Mouse (Mus musculus) kidney, postnatal 36 days (tissue): Measurements from ENCODE around the gene Eya2.

ENCODE experiments used
- DNase-seq, 2 experiments: peaks; one replicate each; pipeline ENCODE4 v3.0.0; 2021 to 2022; ENCODE audit warnings: mixed read lengths in 2 of 2

Eya2 gene

GRCm38 (mm10) chr2:165594907-165595675 is at the start of gene Eya2:
Gene Eya2 (plus strand): TSS chr2:165595032.
- peak in 1 of 2 experiments; percentile 31 for DNase-seq

GRCm38 (mm10) chr2:165545687-165546086 is 49.1 kb upstream of the Eya2 start:
- no peak for DNase-seq

DNA sequence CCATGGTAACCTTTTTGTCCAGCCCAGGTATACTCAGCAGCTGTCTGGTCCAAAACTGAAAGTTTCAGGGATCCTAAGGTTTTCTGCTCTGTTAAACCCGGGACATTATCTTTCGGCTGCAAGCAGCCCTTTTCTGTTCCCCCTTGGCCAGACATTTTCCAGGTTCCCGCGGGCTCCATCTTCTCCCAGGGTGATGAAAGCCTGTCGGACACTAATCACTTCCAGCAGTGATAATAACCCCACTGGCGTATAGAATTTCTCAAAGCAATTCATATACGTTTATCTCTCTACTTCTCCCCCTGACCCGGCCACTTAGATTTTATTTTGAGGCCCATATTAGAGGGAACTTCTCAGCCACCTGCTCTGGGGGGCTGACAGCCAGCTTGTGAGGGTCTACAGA is 48.5 kb upstream of the Eya2 start:
- DNase-seq = no peak

GRCm38 (mm10) chr2:165547410-165547809 is 47.4 kb upstream of the Eya2 start:
- DNase-seq = peak; percentile 32 to 64

GRCm38 (mm10) chr2:165548627-165549026 is 46.2 kb upstream of the Eya2 start:
- DNase-seq = no peak

DNA sequence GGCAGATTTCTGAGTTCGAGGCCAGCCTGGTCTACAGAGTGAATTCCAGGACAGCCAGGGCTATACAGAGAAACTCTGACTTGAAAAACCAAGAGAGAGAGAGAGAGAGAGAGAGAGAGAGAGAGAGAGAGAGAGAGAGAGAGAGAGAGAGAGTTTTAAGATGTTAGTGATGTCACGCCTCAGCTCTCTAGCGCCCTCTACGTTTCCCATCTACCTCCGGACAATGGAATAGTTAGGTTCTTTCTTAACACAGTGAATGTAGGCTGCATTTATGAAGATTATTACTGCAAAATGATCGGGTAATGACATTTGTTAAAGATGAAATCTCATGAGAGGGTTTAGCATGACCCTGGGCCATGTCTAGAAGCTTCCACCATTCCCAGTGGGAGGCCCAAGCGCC is 44.4 kb upstream of the Eya2 start:
- DNase-seq = peak in 1 of 2 experiments; percentile 43

- DNase-seq = no peak
Measured at GRCm38 (mm10) chr2:165554066-165554465, 40.8 kb upstream of the Eya2 start.

GRCm38 (mm10) chr2:165557278-165557677 is 37.6 kb upstream of the Eya2 start:
- DNase-seq = no peak

DNA sequence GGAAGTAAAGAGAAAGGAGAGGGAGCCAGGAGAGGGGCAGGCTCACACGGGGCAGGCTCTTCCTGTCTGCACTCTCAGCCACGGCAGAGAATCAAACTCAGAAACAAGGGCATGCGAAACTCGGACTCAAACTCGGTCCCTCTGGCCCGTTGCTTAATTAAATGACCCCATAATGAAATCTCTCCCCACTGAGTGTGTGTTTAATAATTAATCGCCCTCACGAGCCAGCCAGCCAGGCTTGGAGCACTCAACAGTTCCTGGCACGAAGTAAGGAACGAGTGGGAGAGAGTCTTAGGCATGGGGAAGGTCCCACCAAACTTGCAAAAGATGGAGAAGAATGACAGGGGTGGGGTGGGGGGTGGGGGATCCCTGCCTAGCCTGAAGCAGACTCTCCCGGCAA is 35.9 kb upstream of the Eya2 start:
- peak; percentile 71 to 75 for DNase-seq

GRCm38 (mm10) chr2:165559506-165560235 is 35.2 kb upstream of the Eya2 start:
- peak; percentile 11 to 15 for DNase-seq

DNA sequence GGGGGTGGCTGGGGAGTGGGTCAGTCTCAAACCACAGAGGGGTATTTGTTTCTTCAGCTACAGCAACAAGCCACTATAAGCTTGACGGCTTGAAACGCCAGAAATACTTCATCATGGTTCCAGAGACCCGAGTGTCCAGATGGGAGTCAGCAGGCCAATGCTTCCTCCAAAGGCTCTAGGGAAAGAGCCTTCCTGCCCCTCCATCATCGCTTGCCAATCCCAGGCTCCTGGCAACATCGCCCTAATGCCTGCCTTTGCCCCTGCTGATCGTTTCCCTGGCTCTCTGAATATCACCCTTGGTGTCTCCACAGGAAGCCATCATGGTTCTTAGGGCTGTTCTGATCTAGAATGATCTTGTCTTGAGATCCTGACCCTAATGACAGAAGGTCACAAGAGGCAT is 33.0 kb upstream of the Eya2 start:
- DNase-seq = no peak

GRCm38 (mm10) chr2:165563298-165564058 is 31.4 kb upstream of the Eya2 start:
- peak; percentile 32 to 59 for DNase-seq

- peak; percentile 58 to 64 for DNase-seq
Measured at GRCm38 (mm10) chr2:165564101-165564500, 30.7 kb upstream of the Eya2 start.

GRCm38 (mm10) chr2:165564620-165565019 is 30.2 kb upstream of the Eya2 start:
- no peak for DNase-seq

- DNase-seq = no peak
Measured at GRCm38 (mm10) chr2:165566898-165567297, 27.9 kb upstream of the Eya2 start.

DNA sequence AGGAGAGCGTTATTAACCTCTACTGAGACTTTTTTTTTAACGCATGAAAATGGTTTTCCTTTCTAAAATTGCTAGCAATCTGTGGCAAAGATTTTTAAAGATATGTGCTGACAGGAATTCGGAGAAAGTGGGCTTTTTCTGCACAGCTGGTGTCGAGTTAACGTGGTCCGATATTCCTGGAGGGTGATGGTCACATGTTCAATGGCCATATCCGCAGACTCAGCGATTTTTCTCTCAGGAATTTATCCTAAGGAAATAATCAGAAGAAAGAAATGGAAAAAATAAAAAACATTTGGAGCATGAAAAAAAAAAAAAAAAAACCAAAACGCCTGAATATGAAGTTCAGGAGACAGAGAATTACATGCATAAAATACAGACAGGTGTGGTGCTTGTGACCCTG is 27.0 kb upstream of the Eya2 start:
- DNase-seq = no peak

DNA sequence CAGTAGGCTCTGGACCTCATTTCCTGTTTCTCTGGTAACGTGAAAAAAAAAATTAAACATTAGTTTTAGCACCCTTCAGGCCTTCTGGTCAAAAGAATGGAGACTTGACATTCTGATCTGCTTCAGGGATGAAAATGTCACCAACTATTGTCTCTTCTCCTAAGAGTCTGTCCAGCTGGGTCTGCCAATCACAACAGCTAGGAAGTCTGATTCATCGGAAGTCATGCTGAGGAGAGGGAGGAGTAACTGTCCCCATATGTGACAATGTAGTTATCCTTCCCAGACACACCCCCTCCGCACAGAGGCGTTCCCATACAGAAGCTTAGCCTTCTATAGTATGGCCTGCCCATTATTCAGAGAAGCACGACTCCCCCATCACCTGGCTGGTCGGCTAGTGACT is 25.9 kb upstream of the Eya2 start:
- DNase-seq = no peak

- peak; percentile 9 to 10 for DNase-seq
Measured at GRCm38 (mm10) chr2:165571216-165571778, 23.5 kb upstream of the Eya2 start.

DNA sequence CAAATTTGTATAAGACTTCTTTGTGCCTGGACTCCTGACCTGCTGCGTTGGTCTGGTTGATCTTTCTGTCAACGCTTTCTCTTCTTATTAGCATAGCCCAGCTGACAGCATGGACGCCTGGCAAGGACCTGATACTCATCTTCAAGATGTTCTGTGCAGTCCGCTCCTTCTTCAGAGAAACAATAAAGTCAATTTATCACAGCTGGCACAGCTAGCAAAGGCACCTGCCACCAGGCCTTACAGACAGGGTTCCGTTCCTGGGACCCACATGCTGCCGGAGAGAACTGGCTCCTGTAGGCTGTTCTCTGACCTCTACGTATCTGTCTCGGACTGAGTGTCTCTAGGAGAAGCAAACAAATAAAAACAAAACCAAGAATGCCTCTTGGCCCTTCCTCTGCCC is 11.8 kb upstream of the Eya2 start:
- no peak for DNase-seq

DNA sequence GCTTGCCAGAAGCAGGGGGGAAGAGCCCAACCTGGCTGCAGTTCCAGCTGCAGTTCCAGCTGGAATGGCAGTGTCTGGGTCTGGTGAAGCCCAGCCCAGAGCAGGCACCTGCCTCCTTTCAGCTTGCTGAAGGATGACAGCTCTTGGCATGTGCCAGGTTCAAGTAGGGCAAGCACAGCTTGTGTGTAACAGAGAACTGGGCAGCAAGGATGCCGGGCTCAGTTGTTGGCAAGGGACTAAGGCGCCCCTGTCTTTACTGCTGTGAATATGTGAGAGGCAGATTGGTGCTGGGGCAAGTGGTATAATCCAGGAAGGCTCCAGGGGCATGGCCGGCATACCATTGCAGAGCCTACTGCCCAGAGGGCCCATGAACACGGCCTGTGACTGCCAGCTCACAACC is 11.3 kb upstream of the Eya2 start:
- no peak for DNase-seq

DNA sequence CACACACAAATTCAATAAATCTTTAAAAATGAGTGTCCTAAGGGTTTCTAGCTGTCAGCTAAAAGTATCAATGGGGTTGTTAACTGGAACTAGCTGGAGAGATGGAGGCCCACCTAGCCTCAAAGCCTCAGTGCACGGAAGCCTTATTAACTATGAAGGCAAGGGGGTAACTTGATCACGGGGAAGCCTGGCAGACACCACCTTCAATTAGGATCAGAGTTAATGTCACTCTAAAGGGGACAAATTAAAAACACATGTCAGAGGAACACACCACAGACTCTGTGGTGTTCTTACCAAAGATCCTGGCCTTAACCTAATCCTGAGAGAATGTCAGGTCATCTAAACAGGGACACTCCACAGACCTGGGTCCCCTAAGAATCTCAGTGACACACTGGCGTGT is 10.3 kb upstream of the Eya2 start:
- no peak for DNase-seq

DNA sequence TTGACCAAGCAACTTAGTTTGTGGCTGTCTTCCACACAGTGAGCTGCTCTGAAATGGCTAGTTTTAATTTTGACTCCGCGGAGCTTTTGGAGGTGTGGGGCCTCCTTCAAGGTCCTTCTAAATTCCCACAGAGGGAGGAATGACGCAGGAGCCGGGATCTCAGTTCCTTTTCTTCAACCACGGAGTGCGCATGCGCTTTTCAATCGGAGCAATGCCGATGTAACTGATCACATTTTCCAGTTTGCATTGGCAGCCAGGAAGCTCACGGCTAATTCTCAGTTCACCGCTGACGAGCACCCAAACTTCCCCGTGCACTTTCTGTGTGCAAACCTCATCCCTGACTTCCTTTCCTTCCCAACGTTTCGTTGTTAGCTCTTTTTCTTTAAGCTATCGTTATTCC is 4.1 kb upstream of the Eya2 start:
- DNase-seq = no peak

DNA sequence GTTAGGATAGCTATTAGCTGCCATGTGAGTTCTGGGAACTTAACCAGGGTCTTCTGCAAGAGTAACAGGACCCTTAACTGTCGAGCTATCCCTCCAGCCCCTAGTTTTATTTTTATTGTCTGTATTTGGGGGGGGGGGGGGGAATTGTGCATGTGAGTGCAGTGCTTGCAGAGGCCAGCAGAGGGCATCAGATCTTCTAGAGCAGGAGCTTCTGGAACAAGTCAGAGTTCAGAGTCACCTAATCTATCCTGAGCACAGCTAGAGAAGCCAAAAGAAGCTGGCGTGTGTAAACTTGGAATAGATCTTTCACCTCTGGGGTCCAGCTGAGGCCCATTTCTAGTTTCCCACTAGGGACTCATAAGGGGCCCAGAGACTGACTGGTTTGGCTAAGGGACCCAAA is 1.1 kb upstream of the Eya2 start:
- peak in 1 of 2 experiments; percentile 34 for DNase-seq
